Mouse (Mus musculus) ES-E14 (cell line): Measurements from ENCODE around the gene Trove2. TPM values are rescaled to one million over a fixed set of nuclear protein-coding genes. Genes with fewer than 3 reads are reported as not detected.

ENCODE experiments used
- DNase-seq: peaks from one replicate; pipeline ENCODE4 v3.0.0-alpha.2; 2013; ENCODE audit warnings: low read depth, low spot score
- H3K27ac ChIP-seq: 2 replicates; pipeline ENCODE4 v1.5.1; 2012; ENCODE audit warnings: low read depth, mild to moderate bottlenecking, low read length, moderate library complexity, mixed read lengths; ENCODE audit not compliant: poor library complexity, insufficient read depth, severe bottlenecking
- H3K36me3 ChIP-seq: 2 replicates; pipeline ENCODE4 v1.6.1; 2012; ENCODE audit warnings: mild to moderate bottlenecking, low read length, moderate library complexity, mixed read lengths; ENCODE audit not compliant: control insufficient read depth, poor library complexity, insufficient read depth, severe bottlenecking
- H3K4me1 ChIP-seq, 2 experiments: fragments of 150-350 bp in 1 of 2; sonication (generic) in 1 of 2; 2 replicates each; pipeline ENCODE4 v1.6.1; 2012; ENCODE audit warnings: low read length in 2 of 2, mild to moderate bottlenecking in 1 of 2, mixed read lengths in 1 of 2; ENCODE audit not compliant: control insufficient read depth in 2 of 2, insufficient read depth in 2 of 2, poor library complexity in 1 of 2
- H3K4me3 ChIP-seq, 2 experiments: fragments of 150-350 bp in 1 of 2; sonication (generic) in 1 of 2; 2 replicates each; pipeline ENCODE4 v1.5.1; 2012; ENCODE audit warnings: low read length in 2 of 2, low read depth in 1 of 2, mild to moderate bottlenecking in 1 of 2, mixed read lengths in 1 of 2; ENCODE audit not compliant: insufficient read depth in 1 of 2, poor library complexity in 1 of 2, severe bottlenecking in 1 of 2
- H3K9ac ChIP-seq: 2 replicates; pipeline ENCODE4 v1.6.1; 2012; ENCODE audit warnings: low read depth, mild to moderate bottlenecking, low read length, mixed read lengths; ENCODE audit not compliant: poor library complexity, insufficient read depth, severe bottlenecking
- H3K9me3 ChIP-seq: fragments of 150-350 bp; sonication (generic); 2 replicates; pipeline ENCODE4 v1.6.1; 2012; ENCODE audit warnings: low read depth, mild to moderate bottlenecking, low read length; ENCODE audit not compliant: control insufficient read depth, insufficient read depth
- CHD2 ChIP-seq: IDR thresholded peaks from 2 replicates; pipeline ENCODE4 v1.6.1; 2014; ENCODE audit warnings: mild to moderate bottlenecking, low read depth, low read length, inconsistent platforms
- HCFC1 ChIP-seq: IDR thresholded peaks from 2 replicates; pipeline ENCODE4 v1.6.1; 2012; ENCODE audit warnings: low read length, inconsistent platforms, borderline replicate concordance; ENCODE audit not compliant: insufficient read depth
- MAFK ChIP-seq: IDR thresholded peaks from 2 replicates; pipeline ENCODE4 v1.6.1; 2014; ENCODE audit warnings: mild to moderate bottlenecking, low read depth, low read length, inconsistent platforms; ENCODE audit not compliant: insufficient read depth
- ZC3H11A ChIP-seq: IDR thresholded peaks from 2 replicates; pipeline ENCODE4 v1.6.1; 2012; ENCODE audit warnings: low read depth, mild to moderate bottlenecking, inconsistent platforms, low read length, borderline replicate concordance
- ZNF384 ChIP-seq: IDR thresholded peaks from 2 replicates; pipeline ENCODE4 v1.6.1; 2012; ENCODE audit warnings: low read depth, low read length, inconsistent platforms
- in situ Hi-C, 2 experiments: fragments of 600-800 bp; cut with MboI; formaldehyde crosslinking; loops; one replicate each; pipeline ENCODE4 v1.15.1; 2025; ENCODE audit warnings: low sequenced_read_pairs in 2 of 2, inconsistent platforms in 1 of 2; ENCODE audit not compliant: unreplicated experiment in 2 of 2
- total RNA-seq: library from RNA; depleted of rRNA; stranded (reverse); fragments of 300-350 nt; gene quantifications from 2 replicates; pipeline ENCODE4 v1.2.3, GENCODE M21; 2012

Gene Trove2
- total RNA-seq, 1 experiment = 16.8 TPM

- Histone ChIP-seq H3K36me3 (no peaks in the 10 kb centered on the region), H3K9ac (no peak overlapping the region), H3K27ac (no peak overlapping the region; the same call in 1 of the 2 replicates), H3K4me3 (no peak overlapping the region), H3K9me3 (no peaks in the 10 kb centered on the region), H3K4me1 (peaks cover 8 to 9% of the 10 kb centered on the region in 2 experiments; a peak in 2 of 4 replicates)
- TF ChIP-seq MAFK (no peak), CHD2 (no peak), HCFC1 (no peak), ZC3H11A (no peak), ZNF384 (no peak)
- in situ Hi-C loops = no loop called here
- peak; percentile 26 for DNase-seq
Observed at GRCm38 (mm10) chr1:143733914-143734410, 42.9 kb downstream of the Trove2 start.

- 0 out of 2 replicates have a peak, but pooled peaks have one; percentile 30 for TF ChIP-seq MAFK
- no peak for TF ChIP-seq HCFC1
- no peak for TF ChIP-seq ZC3H11A
- Histone ChIP-seq H3K9me3 (no peaks in the 10 kb centered on the region), H3K27ac (peak overlapping the region; percentile 94; the same call in 1 of the 2 replicates), H3K9ac (no peak overlapping the region), H3K4me3 (peak overlapping the region in 1 of 2 experiments; percentile 14; a peak in 2 of 4 replicates), H3K4me1 (peaks cover 8% of the 10 kb centered on the region in 2 experiments; a peak in 2 of 4 replicates), H3K36me3 (no peaks in the 10 kb centered on the region)
- in situ Hi-C loops = no loop called here
- DNase-seq = peak; percentile 73
Observed at GRCm38 (mm10) chr1:143731691-143732090, 45.2 kb downstream of the Trove2 start.

GRCm38 (mm10) chr1:143730899-143731298 is 46.0 kb downstream of the Trove2 start:
- Histone ChIP-seq H3K9me3 (no peaks in the 10 kb centered on the region), H3K4me1 (peaks cover 7 to 8% of the 10 kb centered on the region in 2 experiments; a peak in 2 of 4 replicates), H3K4me3 (no peak overlapping the region), H3K36me3 (no peaks in the 10 kb centered on the region), H3K9ac (no peak overlapping the region), H3K27ac (no peak overlapping the region; the same call in 1 of the 2 replicates)
- no peak for TF ChIP-seq HCFC1
- 0 out of 2 replicates have a peak, but pooled peaks have one; percentile 39 for TF ChIP-seq ZC3H11A
- peak; percentile 71 for DNase-seq
- in situ Hi-C loops = no loop called here

- Histone ChIP-seq H3K27ac (no peak overlapping the region), H3K4me3 (no peak overlapping the region), H3K9ac (no peak overlapping the region), H3K36me3 (no peaks in the 10 kb centered on the region), H3K4me1 (peaks cover 3% of the 10 kb centered on the region in 2 experiments; a peak in 2 of 4 replicates), H3K9me3 (no peaks in the 10 kb centered on the region)
- no peak for TF ChIP-seq ZC3H11A
- TF ChIP-seq MAFK = no peak
- TF ChIP-seq ZNF384 = no peak
- TF ChIP-seq CHD2 = no peak
- TF ChIP-seq HCFC1 = no peak
- no peak for DNase-seq
- in situ Hi-C loops = no loop called here
Observed at GRCm38 (mm10) chr1:143727701-143728445, 49.0 kb downstream of the Trove2 start.
